Mouse (Mus musculus) hindbrain, embryonic 15.5 days (tissue): ENCODE results near the gene Dguok. TPM values are rescaled to one million over a fixed set of nuclear protein-coding genes. Genes with fewer than 3 reads are reported as not detected.

ENCODE experiments used
- ATAC-seq: fragments of 200-750 bp; cut with Nextera tagmentation; 2 replicates; pipeline ENCODE4 v1.8.0; 2017; ENCODE audit warnings: low read depth, moderate number of reproducible peaks, moderate TSS enrichment; ENCODE audit not compliant: low FRiP score
- H3K27ac ChIP-seq: fragments of 300-500 bp; sonication (generic); replicated peaks from 2 replicates; pipeline ENCODE4 v1.5.1; 2015; ENCODE audit warnings: mild to moderate bottlenecking, inconsistent platforms
- H3K27me3 ChIP-seq: fragments of 300-500 bp; sonication (generic); 2 replicates; pipeline ENCODE4 v1.6.1; 2015; ENCODE audit warnings: control low read depth, inconsistent platforms
- H3K36me3 ChIP-seq: fragments of 300-500 bp; sonication (generic); 2 replicates; pipeline ENCODE4 v1.6.1; 2015; ENCODE audit warnings: control low read depth, inconsistent platforms
- H3K4me1 ChIP-seq: fragments of 300-500 bp; sonication (generic); replicated peaks from 2 replicates; pipeline ENCODE4 v1.6.1; 2015; ENCODE audit warnings: control low read depth, inconsistent platforms
- H3K4me2 ChIP-seq: fragments of 300-500 bp; sonication (generic); 2 replicates; pipeline ENCODE4 v1.6.1; 2015; ENCODE audit warnings: moderate library complexity, mild to moderate bottlenecking, inconsistent platforms
- H3K4me3 ChIP-seq: fragments of 300-500 bp; sonication (generic); 2 replicates; pipeline ENCODE4 v1.5.1; 2015; ENCODE audit warnings: mild to moderate bottlenecking, inconsistent platforms
- H3K9ac ChIP-seq: fragments of 300-500 bp; sonication (generic); 2 replicates; pipeline ENCODE4 v1.6.1; 2015; ENCODE audit warnings: inconsistent platforms
- H3K9me3 ChIP-seq: fragments of 300-500 bp; sonication (generic); 2 replicates; pipeline ENCODE4 v1.6.1; 2016; ENCODE audit warnings: control low read depth, inconsistent platforms
- WGBS: fragments of 180-500 bp; shearing (Covaris S2); methylation state at CpG from one replicate; pipeline ENCODE4 v1.1.7; 2015; 5-methylcytosine and 5-hydroxymethylcytosine counted together
- polyA plus RNA-seq: library from polyadenylated mRNA; unstranded; fragments of >200 nt; fragmentation: Nextera tagmentation; extraction: Ambion mirVana; gene quantifications from 2 replicates; pipeline ENCODE4 v1.2.1, GENCODE M21; 2015

The Dguok gene
- polyA plus RNA-seq, 1 experiment from 2014 or later, result 66.2 TPM

DNA sequence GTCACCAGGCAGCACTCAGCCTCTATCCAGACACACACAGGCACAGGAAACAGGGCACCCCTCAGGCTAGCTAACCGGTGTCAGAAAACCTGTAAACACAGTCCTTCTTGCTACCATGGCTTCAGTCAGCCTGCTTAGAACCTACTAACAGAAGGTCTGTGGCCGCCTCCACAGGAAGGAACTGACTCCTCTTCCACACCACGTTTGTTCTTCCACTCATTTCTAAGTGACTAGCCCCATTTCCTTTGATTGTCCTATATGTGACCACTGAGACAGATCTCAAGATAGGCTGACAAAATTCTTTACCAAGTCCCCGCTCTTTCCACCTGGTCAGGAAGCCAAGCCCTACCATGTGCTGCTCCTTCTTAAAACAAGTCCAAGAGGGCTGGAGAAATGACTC lies 57.9 kb downstream of the Dguok start:
- no peak overlapping the region for H3K9ac ChIP-seq
- WGBS, result 84% methylated on average over 4 of the region's 4 CpGs
- no peak overlapping the region for H3K27ac ChIP-seq
- peaks cover 67% of the 10 kb centered on the region for H3K4me1 ChIP-seq
- H3K36me3 ChIP-seq, result no peaks in the 10 kb centered on the region
- no peaks in the 10 kb centered on the region for H3K9me3 ChIP-seq
- ATAC-seq, result no peak
- no peak overlapping the region for H3K4me2 ChIP-seq
- H3K27me3 ChIP-seq, result no peaks in the 10 kb centered on the region
- no peak overlapping the region for H3K4me3 ChIP-seq

DNA sequence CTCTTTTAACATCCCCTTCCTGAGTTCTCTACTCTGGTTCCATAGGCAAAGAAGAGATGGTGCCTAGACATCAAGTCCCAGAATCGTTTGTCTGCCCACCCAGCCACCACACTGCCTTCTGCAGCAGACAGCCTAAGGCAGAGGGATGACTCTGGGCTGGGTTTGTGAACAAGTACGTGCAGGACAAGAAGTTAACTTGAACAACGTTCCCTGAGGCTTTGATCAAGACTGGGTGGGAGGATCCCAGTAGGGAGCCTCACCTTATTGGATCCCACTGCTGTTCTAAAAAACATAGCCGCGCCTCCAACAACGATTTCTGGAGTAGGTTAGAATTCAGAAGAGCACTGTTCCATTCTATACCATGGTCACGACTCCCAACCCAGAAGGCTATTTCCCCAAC lies 59.7 kb downstream of the Dguok start:
- WGBS, result 86% methylated on average over 7 of the region's 7 CpGs
- H3K4me3 ChIP-seq, result no peak overlapping the region
- H3K27ac ChIP-seq, result no peak overlapping the region
- no peaks in the 10 kb centered on the region for H3K36me3 ChIP-seq
- H3K4me2 ChIP-seq, result no peak overlapping the region
- no peaks in the 10 kb centered on the region for H3K9me3 ChIP-seq
- no peak overlapping the region for H3K9ac ChIP-seq
- ATAC-seq, result no peak
- H3K27me3 ChIP-seq, result no peaks in the 10 kb centered on the region
- H3K4me1 ChIP-seq, result peaks cover 68% of the 10 kb centered on the region

DNA sequence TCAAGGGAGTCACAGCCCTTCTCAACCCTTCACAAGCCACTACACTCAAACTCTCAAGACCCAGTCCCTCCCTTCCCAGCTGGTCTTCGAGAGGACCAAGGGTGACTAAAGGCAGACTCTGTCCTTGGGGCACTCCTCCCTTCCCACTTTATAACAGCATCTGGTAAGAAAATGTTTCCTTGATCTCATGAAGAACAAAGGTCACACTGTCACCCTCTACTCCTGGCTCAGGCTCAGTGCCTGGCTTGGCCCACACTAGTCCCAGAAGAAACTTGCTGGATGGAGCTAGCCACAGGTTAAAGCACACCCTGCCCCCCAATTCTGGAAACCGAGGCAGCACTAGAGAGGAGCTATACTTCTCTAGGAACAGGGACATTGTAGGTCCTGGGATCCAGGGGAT lies 61.0 kb downstream of the Dguok start:
- no peaks in the 10 kb centered on the region for H3K27me3 ChIP-seq
- H3K4me2 ChIP-seq, result no peak overlapping the region
- ATAC-seq, result no peak
- no peaks in the 10 kb centered on the region for H3K9me3 ChIP-seq
- no peak overlapping the region for H3K27ac ChIP-seq
- no peaks in the 10 kb centered on the region for H3K36me3 ChIP-seq
- no peak overlapping the region for H3K9ac ChIP-seq
- 80% methylated on average over 2 of the region's 2 CpGs for WGBS
- no peak overlapping the region for H3K4me3 ChIP-seq
- H3K4me1 ChIP-seq, result peaks cover 60% of the 10 kb centered on the region

DNA sequence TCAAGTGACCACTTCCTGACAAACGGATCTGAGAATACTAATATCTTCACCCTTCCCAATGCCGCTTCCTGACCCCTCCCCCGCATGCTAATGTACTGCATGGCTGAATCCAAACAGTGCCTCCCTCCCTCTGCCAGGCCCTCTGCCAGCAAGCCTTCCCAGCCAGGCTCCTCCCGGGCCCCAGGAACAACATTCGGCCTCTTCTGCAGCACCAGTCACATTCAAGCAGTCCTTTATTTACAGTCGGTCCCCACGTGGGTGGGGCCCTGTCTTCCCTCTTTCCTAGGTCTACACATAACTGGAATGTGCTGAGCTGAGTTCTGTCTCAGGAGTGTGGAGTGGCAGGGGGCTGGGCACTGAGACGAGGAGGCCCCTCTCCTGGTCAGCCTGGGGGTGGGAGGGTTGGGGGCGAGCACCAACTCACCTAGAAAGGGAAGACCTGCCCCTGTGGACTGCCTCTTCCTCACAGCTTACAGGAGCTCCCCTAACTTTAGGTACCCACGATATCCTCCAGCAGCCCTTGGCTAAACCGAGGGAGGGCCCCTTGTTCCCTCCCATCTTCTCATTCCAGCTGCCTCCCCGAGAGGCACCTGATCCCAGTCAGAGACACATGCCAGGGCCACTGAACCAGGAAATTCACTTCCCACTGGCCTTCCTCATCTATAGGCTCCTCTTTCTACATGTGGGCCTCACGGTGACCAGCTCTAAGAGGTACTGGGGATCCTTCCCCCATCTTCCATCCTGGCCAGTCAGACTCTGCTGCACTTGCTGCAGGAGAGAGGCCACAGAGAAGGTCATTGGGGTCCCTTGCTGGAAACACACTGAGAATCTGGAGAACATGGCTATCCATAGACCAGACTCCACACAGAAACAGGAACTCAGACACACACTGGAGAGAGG lies 63.1 kb downstream of the Dguok start:
- Histone ChIP-seq H3K36me3 (no peaks in the 10 kb centered on the region), H3K27ac (peak overlapping the region; percentile 96), H3K9me3 (no peaks in the 10 kb centered on the region), H3K9ac (0 out of 2 replicates have a peak overlapping the region, but pooled peaks have one; percentile 4), H3K4me3 (no peak overlapping the region), H3K4me1 (peaks cover 59% of the 10 kb centered on the region), H3K27me3 (no peaks in the 10 kb centered on the region), H3K4me2 (peak overlapping the region; percentile 74)
- ATAC-seq, result peak; percentile 19; the same call in 1 of the 2 replicates
- 5% methylated on average over 13 of the region's 13 CpGs for WGBS

DNA sequence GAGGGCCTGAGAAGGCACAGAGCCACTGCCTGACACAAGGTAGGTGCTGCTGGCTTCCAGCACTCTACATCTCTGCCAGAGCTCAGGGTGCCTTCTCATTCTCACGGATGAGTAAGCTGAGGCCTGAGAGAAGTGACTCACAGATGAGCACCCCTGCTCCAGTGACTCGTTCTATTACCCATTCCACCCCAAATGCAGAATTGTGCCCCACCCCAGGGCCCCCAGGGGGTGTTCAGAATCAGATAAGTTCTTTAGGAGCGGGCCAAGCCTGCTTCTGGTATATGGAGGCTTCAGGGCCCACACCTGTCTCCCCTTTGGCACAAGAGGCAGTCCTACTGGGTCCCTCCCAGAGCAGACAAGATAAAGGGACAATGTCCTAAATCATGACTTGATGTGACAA lies 64.1 kb downstream of the Dguok start:
- no peaks in the 10 kb centered on the region for H3K36me3 ChIP-seq
- H3K9ac ChIP-seq, result peak overlapping the region; percentile 85; the same call in 1 of the 2 replicates
- H3K27ac ChIP-seq, result peak overlapping the region; percentile 96
- peak overlapping the region; percentile 74; the same call in 1 of the 2 replicates for H3K4me3 ChIP-seq
- no peak for ATAC-seq
- 29% methylated on average over 3 of the region's 3 CpGs for WGBS
- peak overlapping the region; percentile 74 for H3K4me2 ChIP-seq
- no peaks in the 10 kb centered on the region for H3K27me3 ChIP-seq
- peaks cover 69% of the 10 kb centered on the region for H3K4me1 ChIP-seq
- H3K9me3 ChIP-seq, result no peaks in the 10 kb centered on the region

DNA sequence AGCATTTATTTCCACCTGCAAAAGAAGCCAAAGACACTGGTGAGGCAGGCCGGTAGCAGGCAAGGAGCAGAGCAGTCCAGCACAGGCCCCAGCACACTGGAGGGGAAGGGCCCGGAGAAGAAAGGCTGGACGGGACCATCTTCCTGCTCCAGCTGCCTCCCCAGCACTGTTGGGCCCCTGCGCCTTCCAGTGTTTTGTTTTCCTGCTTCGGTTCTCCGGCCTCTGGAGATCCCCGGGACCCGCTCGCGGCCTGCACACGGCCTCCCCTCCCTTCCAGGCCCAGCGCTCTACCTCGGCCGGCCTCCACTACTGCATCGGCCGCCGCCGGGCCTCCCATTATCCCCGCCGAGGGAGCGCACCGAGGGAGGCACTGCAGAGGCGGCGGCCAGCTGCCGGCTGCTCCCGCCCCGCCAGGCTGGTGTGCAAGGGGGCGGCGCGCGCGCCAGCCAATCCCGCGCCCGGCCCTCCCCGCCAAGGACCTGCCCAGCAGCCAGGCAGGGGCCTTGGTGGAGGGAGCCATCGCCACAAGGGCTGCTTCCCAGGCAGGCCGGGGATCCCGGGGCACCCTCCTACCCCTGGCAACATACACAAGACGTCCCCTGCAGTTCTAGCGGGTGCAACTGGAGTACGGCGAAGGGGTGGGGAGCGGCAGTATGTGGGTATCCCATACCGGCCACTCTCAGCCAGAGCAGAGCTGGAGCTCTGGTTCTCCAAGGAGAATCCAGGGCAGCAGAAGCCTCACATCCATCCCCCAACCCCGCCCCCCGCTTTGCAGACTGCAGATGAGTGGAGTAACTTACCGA lies 65.3 kb downstream of the Dguok start:
- under 1% methylated on average over 48 of the region's 48 CpGs for WGBS
- no peaks in the 10 kb centered on the region for H3K27me3 ChIP-seq
- ATAC-seq, result peak; percentile 89

DNA sequence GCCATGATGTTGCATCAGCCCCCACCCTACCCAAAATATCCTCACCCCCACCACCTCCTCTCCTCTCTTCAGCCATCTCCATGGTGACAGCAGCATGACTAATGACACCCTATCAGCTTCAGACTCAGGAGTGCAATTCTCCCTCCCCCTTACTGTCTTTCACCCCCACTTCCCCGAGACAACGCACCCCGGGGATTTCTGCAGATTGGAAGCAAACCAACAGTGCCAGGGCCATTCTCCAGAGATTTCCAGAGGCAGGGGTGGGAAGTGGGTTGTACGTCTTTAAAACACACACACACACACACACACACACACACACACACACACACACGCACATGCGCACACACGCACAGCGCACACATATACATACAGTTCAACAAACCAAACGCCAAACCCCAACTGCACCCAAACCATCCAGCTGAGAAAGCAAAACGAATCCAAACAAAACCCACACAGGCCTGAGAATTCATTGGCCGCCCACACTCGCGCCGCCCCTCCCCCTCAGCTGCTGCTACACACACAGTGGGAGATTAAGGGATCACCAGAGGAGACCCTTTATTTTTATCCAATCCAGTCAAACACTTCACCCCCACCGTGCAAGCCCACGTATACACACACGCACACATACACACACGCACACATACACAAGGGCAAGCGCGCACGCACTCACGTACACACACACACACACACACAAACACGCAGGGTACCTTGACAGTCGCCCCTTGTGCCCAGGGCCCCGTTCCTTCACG lies 66.1 kb downstream of the Dguok start:
- H3K27me3 ChIP-seq, result no peaks in the 10 kb centered on the region
- no peaks in the 10 kb centered on the region for H3K36me3 ChIP-seq
- peak overlapping the region; percentile 74 for H3K4me3 ChIP-seq
- WGBS, result 1% methylated on average over 26 of the region's 26 CpGs
- peak overlapping the region; percentile 96 for H3K27ac ChIP-seq
- H3K4me2 ChIP-seq, result peak overlapping the region; percentile 74
- peak; percentile 40 for ATAC-seq
- no peaks in the 10 kb centered on the region for H3K9me3 ChIP-seq
- peaks cover 88% of the 10 kb centered on the region for H3K4me1 ChIP-seq
- H3K9ac ChIP-seq, result peak overlapping the region; percentile 85

More for the DNA sequence above, 65.3 kb downstream of the Dguok start:
- H3K9ac ChIP-seq, result peak overlapping the region; percentile 85
- peak overlapping the region; percentile 74 for H3K4me2 ChIP-seq
- H3K4me1 ChIP-seq, result peaks cover 81% of the 10 kb centered on the region
- no peaks in the 10 kb centered on the region for H3K9me3 ChIP-seq
- no peaks in the 10 kb centered on the region for H3K36me3 ChIP-seq
- H3K27ac ChIP-seq, result peak overlapping the region; percentile 96
- peak overlapping the region; percentile 74 for H3K4me3 ChIP-seq

DNA sequence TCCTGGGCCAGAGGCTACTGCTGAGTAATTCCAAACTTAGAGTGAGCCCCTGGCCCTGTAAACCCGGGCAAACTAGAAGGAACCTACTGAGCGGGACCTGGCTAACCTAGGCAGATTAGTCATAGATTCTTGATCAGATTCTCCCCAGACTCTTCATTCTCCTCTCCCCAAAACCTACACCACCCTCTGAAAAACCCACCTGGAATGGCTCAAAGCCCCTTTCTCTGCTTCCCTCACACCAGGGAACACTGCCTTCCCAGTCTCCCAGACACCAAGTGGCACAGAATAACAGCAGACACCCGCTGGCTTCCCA lies 66.6 kb downstream of the Dguok start:
- Histone ChIP-seq H3K36me3 (no peaks in the 10 kb centered on the region), H3K4me3 (peak overlapping the region; percentile 74), H3K27me3 (no peaks in the 10 kb centered on the region), H3K27ac (peak overlapping the region; percentile 96), H3K4me2 (peak overlapping the region; percentile 74), H3K9ac (peak overlapping the region; percentile 85), H3K4me1 (peaks cover 90% of the 10 kb centered on the region), H3K9me3 (no peaks in the 10 kb centered on the region)
- ATAC-seq, result no peak
- WGBS, result 16% methylated on average over 3 of the region's 3 CpGs

DNA sequence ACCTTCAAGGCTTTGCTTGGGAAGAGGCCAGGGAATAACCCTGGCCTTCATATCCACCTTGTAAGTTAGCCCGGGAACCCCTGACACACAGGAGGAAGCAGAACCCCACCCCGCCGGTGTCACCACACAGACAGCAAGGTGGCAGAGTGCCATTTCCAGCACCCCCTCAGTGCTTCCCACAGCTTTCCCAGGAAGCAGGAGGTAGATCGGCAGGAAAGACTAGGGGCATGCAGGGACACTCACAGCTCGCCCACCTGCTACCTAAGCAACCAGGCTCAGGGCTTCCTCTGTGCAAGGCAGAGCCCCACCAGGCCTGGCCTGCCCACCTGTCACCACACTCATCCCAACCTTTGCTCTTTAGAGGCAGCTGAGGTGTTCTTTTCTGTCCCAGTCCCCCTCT lies 67.0 kb downstream of the Dguok start:
- H3K4me2 ChIP-seq, result peak overlapping the region; percentile 74
- peak overlapping the region; percentile 85 for H3K9ac ChIP-seq
- H3K4me1 ChIP-seq, result peaks cover 90% of the 10 kb centered on the region
- H3K4me3 ChIP-seq, result peak overlapping the region; percentile 74
- no peaks in the 10 kb centered on the region for H3K9me3 ChIP-seq
- no peaks in the 10 kb centered on the region for H3K27me3 ChIP-seq
- peak overlapping the region; percentile 96 for H3K27ac ChIP-seq
- no peaks in the 10 kb centered on the region for H3K36me3 ChIP-seq
- WGBS, result 46% methylated on average over 5 of the region's 5 CpGs
- ATAC-seq, result no peak

DNA sequence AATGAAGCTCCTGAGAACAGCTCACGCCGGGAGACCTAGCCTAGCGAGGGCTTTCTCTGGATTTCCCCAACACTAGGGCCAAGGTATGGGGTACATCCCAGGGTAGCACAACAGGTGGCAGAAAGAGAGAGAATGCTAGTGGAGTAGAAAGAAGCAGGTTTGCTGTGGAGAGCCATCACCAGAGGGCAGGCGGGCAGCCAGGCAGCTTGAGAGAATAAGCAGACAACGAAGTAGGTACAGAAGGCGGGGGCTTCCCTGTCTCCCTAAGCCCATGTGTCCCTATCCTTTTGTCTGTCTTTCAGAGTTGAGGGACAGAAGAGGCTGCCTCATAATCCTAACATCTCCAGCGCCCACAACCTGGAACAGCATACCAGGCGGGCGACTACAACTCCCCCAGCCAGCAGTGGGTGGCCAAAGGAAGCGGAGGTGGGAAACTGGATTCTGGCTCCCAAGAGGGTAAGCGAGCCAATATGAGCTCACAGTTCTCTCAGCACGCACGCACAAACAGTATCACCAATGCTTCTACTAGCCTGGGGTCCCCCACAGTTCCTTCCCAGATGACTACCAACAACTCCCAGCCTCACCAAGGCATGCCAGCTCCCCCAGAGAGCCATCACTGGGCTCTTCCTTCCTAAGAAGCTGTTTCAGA lies 67.5 kb downstream of the Dguok start:
- Histone ChIP-seq H3K27ac (peak overlapping the region; percentile 96), H3K27me3 (no peaks in the 10 kb centered on the region), H3K4me2 (peak overlapping the region; percentile 74), H3K4me1 (peaks cover 90% of the 10 kb centered on the region), H3K9me3 (no peaks in the 10 kb centered on the region), H3K9ac (peak overlapping the region; percentile 85; the same call in 1 of the 2 replicates), H3K36me3 (no peaks in the 10 kb centered on the region), H3K4me3 (peak overlapping the region; percentile 74)
- ATAC-seq, result no peak
- WGBS, result 67% methylated on average over 13 of the region's 13 CpGs

DNA sequence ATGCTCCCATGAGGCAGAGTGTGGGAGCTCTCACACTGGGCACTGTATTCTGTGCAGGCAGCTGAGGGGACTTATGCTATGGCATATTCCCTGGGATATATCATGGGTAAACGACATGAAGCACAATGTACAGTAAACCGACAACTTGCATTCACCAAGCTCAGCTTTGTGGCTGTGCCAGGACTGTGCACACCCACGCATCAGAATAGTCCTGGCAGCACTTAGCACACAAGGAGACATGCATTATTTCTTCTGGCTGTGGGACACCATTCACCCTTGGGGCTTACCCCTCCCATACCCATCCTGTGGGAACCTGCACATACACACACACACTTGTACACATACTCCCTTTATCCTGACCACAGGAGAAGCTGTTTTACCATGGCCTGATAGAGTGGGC lies 68.2 kb downstream of the Dguok start:
- Histone ChIP-seq H3K4me2 (peak overlapping the region; percentile 74), H3K36me3 (no peaks in the 10 kb centered on the region), H3K27me3 (no peaks in the 10 kb centered on the region), H3K9me3 (no peaks in the 10 kb centered on the region), H3K9ac (no peak overlapping the region), H3K4me1 (peaks cover 90% of the 10 kb centered on the region), H3K27ac (no peak overlapping the region), H3K4me3 (peak overlapping the region; percentile 74; the same call in 1 of the 2 replicates)
- 63% methylated on average over 3 of the region's 3 CpGs for WGBS
- ATAC-seq, result no peak
